Mouse (Mus musculus) intestine, postnatal 0 days (tissue): ENCODE measurements around the gene Pfn2. TPM values are rescaled to one million over a fixed set of nuclear protein-coding genes. Genes with fewer than 3 reads are reported as not detected.

ENCODE experiments used
- ATAC-seq: fragments of 200-750 bp; cut with Nextera tagmentation; 2 replicates; pipeline ENCODE4 v1.8.0; 2017; ENCODE audit warnings: mild to moderate bottlenecking, moderate TSS enrichment, moderate library complexity
- H3K27ac ChIP-seq: fragments of 300-500 bp; sonication (generic); 2 replicates; pipeline ENCODE4 v1.5.1; 2014; ENCODE audit warnings: mild to moderate bottlenecking, low read depth, low read length, moderate library complexity
- H3K27me3 ChIP-seq: fragments of 300-500 bp; sonication (generic); replicated peaks from 2 replicates; pipeline ENCODE4 v1.6.1; 2014; ENCODE audit warnings: low read length, mixed read lengths; ENCODE audit not compliant: control insufficient read depth, insufficient read depth
- H3K36me3 ChIP-seq: fragments of 300-500 bp; sonication (generic); 2 replicates; pipeline ENCODE4 v1.6.1; 2014; ENCODE audit warnings: mild to moderate bottlenecking, moderate library complexity; ENCODE audit not compliant: control insufficient read depth, insufficient read depth
- H3K4me1 ChIP-seq: fragments of 300-500 bp; sonication (generic); replicated peaks from 2 replicates; pipeline ENCODE4 v1.6.1; 2014; ENCODE audit warnings: antibody characterized with exemption, low read length, mixed read lengths; ENCODE audit not compliant: control insufficient read depth, insufficient read depth
- H3K4me2 ChIP-seq: fragments of 300-500 bp; sonication (generic); replicated peaks from 2 replicates; pipeline ENCODE4 v1.6.1; 2014; ENCODE audit warnings: low read depth, mild to moderate bottlenecking, moderate library complexity
- H3K4me3 ChIP-seq: fragments of 300-500 bp; sonication (generic); 2 replicates; pipeline ENCODE4 v1.5.1; 2014; ENCODE audit warnings: low read depth, low read length
- H3K9ac ChIP-seq: fragments of 300-500 bp; sonication (generic); 2 replicates; pipeline ENCODE4 v1.6.1; 2014; ENCODE audit warnings: mild to moderate bottlenecking, low read depth, low read length
- H3K9me3 ChIP-seq: fragments of 300-500 bp; sonication (generic); 2 replicates; pipeline ENCODE4 v1.6.1; 2016; ENCODE audit warnings: mixed run types; ENCODE audit not compliant: control insufficient read depth
- CTCF ChIP-seq: sonication (generic); IDR thresholded peaks from 2 replicates; pipeline ENCODE4 v1.5.1; 2016; ENCODE audit warnings: low read depth, mild to moderate bottlenecking, control low read depth, antibody characterized with exemption, moderate library complexity
- WGBS: fragments of 180-500 bp; shearing (Covaris S2); extraction: QIAGEN DNeasy Blood & Tissue Kit; methylation state at CpG from one replicate; pipeline ENCODE4 v1.1.7; 2014; 5-methylcytosine and 5-hydroxymethylcytosine counted together
- polyA plus RNA-seq: library from polyadenylated mRNA; unstranded; fragments of >200 nt; fragmentation: Nextera tagmentation; extraction: Ambion mirVana; gene quantifications from 2 replicates; pipeline ENCODE4 v1.2.1, GENCODE M21; 2015

Gene Pfn2
- polyA plus RNA-seq, result 41.5 and 41.9 TPM in 2 replicates

DNA sequence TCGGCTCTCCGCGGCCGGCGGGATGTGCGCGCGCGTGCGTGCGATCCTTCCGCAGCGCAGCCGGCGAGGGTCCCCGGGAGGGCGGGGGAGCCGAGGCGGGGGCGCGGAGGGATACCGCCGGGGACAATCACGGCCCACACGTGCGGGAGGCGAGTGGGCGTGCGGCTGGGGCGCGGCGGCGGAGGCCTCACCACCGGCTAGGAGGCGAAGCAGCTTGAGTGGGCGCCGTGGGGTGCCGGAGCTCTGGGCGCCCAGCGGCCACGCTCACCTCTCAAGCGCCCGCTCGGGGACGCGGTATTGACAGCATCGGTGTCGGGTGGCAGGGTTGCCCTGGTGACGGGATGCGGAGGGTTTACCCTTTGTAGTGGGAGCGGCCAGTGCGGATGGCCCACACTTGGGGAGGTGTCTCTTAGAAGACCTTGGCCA, at the start of gene Pfn2:
Pfn2 (minus strand) TSS at position 320 of the 426 bp plus-strand sequence.
- Histone ChIP-seq H3K4me2 (peak within 1 kb of the TSS; percentile 99), H3K36me3 (peaks cover under 1% of the 10 kb centered on the region; the same call in 1 of the 2 replicates), H3K4me1 (no peaks in the 10 kb centered on the region), H3K27me3 (no peaks in the 10 kb centered on the region), H3K27ac (peak within 1 kb of the TSS; percentile 62), H3K9me3 (no peaks in the 10 kb centered on the region), H3K4me3 (peak within 1 kb of the TSS; percentile 95), H3K9ac (peak within 1 kb of the TSS; percentile 72)
- no peak for TF ChIP-seq CTCF
- peak; percentile 66 for ATAC-seq
- WGBS, result under 1% methylated on average over 47 of the region's 52 CpGs

DNA sequence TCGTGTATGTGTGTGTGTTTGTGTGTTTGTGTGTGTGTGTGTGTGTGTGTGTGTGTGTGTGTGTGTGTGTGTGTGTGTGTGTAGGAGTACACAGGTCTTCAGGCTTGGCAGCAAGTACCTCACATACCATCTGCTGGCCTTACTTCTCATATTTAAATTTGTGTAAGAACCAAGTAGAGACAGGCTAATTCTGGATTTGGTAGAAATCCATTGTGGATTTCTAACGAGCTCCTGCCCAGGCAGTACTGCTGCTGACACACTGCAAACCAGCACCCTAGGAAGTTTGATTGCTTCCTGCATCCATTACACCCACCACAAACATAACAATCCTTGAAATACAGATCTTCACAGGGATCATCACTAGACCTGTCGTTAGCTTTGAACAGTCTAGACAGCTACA, 35.1 kb upstream of the Pfn2 start:
- no peak for ATAC-seq
- Histone ChIP-seq H3K4me1 (no peaks in the 10 kb centered on the region), H3K36me3 (no peaks in the 10 kb centered on the region), H3K4me2 (no peak overlapping the region), H3K27ac (no peak overlapping the region), H3K4me3 (no peak overlapping the region), H3K9ac (no peak overlapping the region), H3K27me3 (no peaks in the 10 kb centered on the region), H3K9me3 (no peaks in the 10 kb centered on the region)
- no peak for TF ChIP-seq CTCF
- 69% methylated on average over 3 of the region's 3 CpGs for whole genome bisulfite sequencing

DNA sequence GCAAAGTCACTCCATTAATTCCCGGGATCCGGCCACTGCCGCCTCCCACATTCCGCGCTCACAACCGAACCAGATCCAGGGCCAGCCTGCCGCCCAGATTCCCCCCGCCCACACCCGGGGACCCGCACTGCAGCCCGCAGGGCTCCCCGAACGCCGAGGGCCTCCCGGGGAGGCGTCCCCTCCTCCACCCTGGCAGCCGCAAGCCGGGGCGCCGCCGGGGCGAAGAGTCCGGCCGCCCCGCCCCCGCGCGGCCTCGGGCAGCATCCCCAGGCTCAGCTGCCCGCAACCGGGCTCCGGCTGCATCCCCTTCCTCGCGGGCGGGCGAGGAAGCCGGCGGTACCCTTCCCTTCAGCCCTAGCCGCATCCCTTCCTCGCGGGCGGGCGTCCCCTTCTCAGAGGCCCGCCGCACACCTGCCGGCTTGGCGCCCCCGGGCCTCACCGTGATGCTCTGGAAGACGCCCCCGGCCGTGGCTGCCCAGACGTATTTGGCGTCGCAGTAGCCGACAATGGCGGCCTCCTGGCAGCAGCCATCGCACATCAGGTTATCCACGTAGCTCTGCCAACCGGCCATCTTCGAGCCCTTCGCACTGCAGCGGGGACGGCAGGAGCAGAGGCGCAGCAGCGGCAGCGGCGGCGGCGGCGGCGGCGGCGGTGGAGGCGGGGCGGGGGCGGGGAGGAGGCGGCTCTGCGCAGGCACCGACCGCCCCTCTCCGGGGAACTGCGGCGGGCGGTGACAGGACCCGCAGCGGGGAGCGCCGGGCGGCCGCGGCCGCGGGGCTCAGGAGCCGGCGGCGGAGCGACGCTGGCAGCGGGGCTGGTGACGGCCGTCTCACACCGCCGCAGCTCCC, 743 bp downstream of the Pfn2 start:
- no peaks in the 10 kb centered on the region for H3K9me3 ChIP-seq
- H3K36me3 ChIP-seq, result peaks cover 4% of the 10 kb centered on the region; the same call in 1 of the 2 replicates
- peak overlapping the region; percentile 95 for H3K4me3 ChIP-seq
- no peaks in the 10 kb centered on the region for H3K4me1 ChIP-seq
- H3K27me3 ChIP-seq, result no peaks in the 10 kb centered on the region
- H3K9ac ChIP-seq, result peak overlapping the region; percentile 72
- peak overlapping the region; percentile 99 for H3K4me2 ChIP-seq
- peak overlapping the region; percentile 62 for H3K27ac ChIP-seq
- peak; percentile 82 for ATAC-seq
- under 1% methylated on average over 84 of the region's 104 CpGs for WGBS
- TF ChIP-seq CTCF, result no peak

DNA sequence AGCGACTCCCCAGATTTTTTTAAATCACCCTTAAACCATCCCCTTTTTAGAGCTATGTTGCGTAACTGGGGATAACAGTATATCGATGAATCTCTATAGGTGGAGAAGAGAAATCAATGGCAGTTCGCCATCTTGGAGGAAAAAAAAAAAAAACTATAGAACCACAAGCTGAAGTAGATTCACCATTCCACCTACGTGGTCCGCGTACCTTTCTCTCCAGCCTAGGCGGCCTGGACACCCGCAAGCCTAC, 1.3 kb downstream of the Pfn2 start:
- TF ChIP-seq CTCF, result no peak
- WGBS, result 6% methylated on average over 9 of the region's 9 CpGs

DNA sequence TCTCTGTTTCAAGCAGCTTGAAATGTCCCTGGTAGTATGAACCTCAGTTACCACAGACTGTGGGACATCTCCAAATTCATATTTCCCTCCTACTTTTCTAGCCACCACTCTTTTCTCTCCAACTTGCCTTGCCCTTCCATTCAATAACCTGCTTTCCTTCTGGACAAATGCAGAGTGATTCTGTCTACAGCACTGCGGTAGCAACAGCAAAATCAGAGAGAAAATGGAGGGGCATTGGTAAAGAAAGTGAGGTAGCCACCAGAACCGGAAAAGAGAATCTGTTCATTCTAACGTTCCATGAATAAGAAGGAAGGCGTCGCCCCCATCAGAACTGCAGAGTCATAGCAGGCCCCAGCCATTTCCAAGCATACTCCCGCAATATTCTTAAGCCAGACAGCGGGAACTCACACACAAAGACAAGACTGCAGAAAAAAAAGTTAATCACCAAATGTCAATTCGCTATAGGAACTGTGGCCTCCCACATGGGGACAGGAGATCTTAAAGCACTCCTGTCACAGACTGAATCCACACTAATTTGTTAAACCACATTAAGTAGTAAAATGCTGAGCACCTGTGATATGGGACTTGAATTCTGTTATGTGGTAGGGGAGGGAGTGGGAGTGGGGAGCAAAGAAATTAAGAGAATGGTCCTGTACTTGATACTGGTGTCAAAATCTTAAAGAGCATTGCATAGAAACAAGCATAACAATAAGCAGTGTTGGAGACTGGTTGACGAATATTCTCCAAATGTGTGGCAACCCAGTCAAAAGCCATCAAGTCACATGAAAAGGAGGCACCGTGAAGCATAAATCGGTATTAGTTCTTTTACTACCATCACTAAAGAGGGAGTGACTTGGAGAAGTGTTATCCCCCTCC, 1.9 kb downstream of the Pfn2 start:
- no peak overlapping the region for H3K27ac ChIP-seq
- 26% methylated on average over 11 of the region's 11 CpGs for WGBS

More for the DNA sequence above, 1.3 kb downstream of the Pfn2 start:
- peaks cover 4% of the 10 kb centered on the region; the same call in 1 of the 2 replicates for H3K36me3 ChIP-seq
- no peaks in the 10 kb centered on the region for H3K27me3 ChIP-seq
- peak overlapping the region; percentile 99 for H3K4me2 ChIP-seq
- H3K27ac ChIP-seq, result no peak overlapping the region; the same call in 1 of the 2 replicates
- ATAC-seq, result no peak
- H3K9ac ChIP-seq, result peak overlapping the region; percentile 72
- H3K4me3 ChIP-seq, result peak overlapping the region; percentile 95
- H3K9me3 ChIP-seq, result no peaks in the 10 kb centered on the region
- H3K4me1 ChIP-seq, result no peaks in the 10 kb centered on the region

DNA sequence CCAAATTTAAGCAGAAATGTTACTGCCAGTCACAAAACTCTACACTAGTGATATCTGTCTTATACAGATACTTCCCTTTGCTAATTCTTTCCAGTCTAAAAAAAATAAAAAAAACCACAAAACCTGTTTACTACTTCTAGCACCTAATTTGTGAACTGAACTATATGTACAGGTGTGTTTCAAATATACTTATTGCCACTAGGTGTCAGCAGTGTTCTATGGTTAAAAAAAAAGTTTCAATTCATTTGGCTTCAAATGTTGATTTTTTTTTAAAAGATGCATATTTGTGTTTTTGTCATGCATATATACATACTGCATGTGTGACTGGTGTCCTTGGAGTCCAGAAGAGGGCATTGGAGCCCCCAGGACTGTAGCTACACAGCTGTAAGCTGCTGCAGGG, 4.1 kb downstream of the Pfn2 start:
- Histone ChIP-seq H3K27me3 (no peaks in the 10 kb centered on the region), H3K27ac (peak overlapping the region; percentile 43; the same call in 1 of the 2 replicates)
- TF ChIP-seq CTCF, result peak; percentile 75

More for the DNA sequence above, 1.9 kb downstream of the Pfn2 start:
- peaks cover 4% of the 10 kb centered on the region; the same call in 1 of the 2 replicates for H3K36me3 ChIP-seq
- no peak overlapping the region for H3K9ac ChIP-seq
- H3K4me3 ChIP-seq, result peak overlapping the region; percentile 95
- peak overlapping the region; percentile 99 for H3K4me2 ChIP-seq
- no peaks in the 10 kb centered on the region for H3K9me3 ChIP-seq
- no peaks in the 10 kb centered on the region for H3K27me3 ChIP-seq
- TF ChIP-seq CTCF, result peak; percentile 23; the same call in 1 of the 2 replicates
- no peak for ATAC-seq
- no peaks in the 10 kb centered on the region for H3K4me1 ChIP-seq

More for the DNA sequence above, 4.1 kb downstream of the Pfn2 start:
- no peak for ATAC-seq
- Histone ChIP-seq H3K4me3 (no peak overlapping the region), H3K4me2 (no peak overlapping the region), H3K4me1 (no peaks in the 10 kb centered on the region), H3K9ac (no peak overlapping the region), H3K36me3 (peaks cover 4% of the 10 kb centered on the region; the same call in 1 of the 2 replicates), H3K9me3 (no peaks in the 10 kb centered on the region)
